Mouse (Mus musculus) liver, embryonic 14.5 days (tissue): ENCODE measurements around the gene Bcl7a.

Source experiments
- CTCF ChIP-seq: IDR thresholded peaks from 2 replicates; pipeline ENCODE4 v1.5.1; 2016; ENCODE audit warnings: antibody characterized with exemption, low read depth, control low read depth
- EP300 ChIP-seq: IDR thresholded peaks from 2 replicates; pipeline ENCODE4 v1.6.1; 2016; ENCODE audit warnings: antibody characterized with exemption, low read depth

- TF ChIP-seq CTCF, result no peak
- TF ChIP-seq EP300, result no peak
Observed at GRCm38 (mm10) chr5:123406952-123407351, 63.3 kb downstream of the Bcl7a start.
